Mouse (Mus musculus): ENCODE measurements around the gene Selenop. TPM values are rescaled to one million over a fixed set of nuclear protein-coding genes. Genes with fewer than 3 reads are reported as not detected.

Gene Selenop
- total and polyA plus RNA-seq, 3 experiments: 3.3 to 16.5 (median 7.3) TPM

- TF ChIP-seq ZKSCAN1 (IDR thresholded peaks at IDR 0.05; ENCODE audit: borderline replicate concordance, low read depth, low read length): no peak
- TF ChIP-seq ZMIZ1 (IDR thresholded peaks at IDR 0.05; ENCODE audit: low read depth, low read length): no peak
- TF ChIP-seq MYC (IDR thresholded peaks at IDR 0.05; ENCODE audit: low read depth, low read length): no peak
- TF ChIP-seq CHD1 (IDR thresholded peaks at IDR 0.05; ENCODE audit: low read depth, low read length): no peak
- no peak for TF ChIP-seq USF1 (IDR thresholded peaks at IDR 0.05; ENCODE audit: low read depth, low read length)
- Histone ChIP-seq H3K4me3 (replicated peaks in 1 of 3; ENCODE audit: low read depth in 2 of 3, low read length in 2 of 3, poor library complexity in 1 of 3) (no peak overlapping the region), H3K79me2 (replicated peaks; ENCODE audit: control insufficient read depth, extremely low read depth, insufficient read depth, poor library complexity, severe bottlenecking) (no peaks in the 10 kb centered on the region), H3K36me3 (replicated peaks in 1 of 2; ENCODE audit: control insufficient read depth in 1 of 2, insufficient read depth in 1 of 2, low read length in 1 of 2) (no peaks in the 10 kb centered on the region), H3K4me2 (ENCODE audit: insufficient read depth, low read depth, poor library complexity, severe bottlenecking) (no peak overlapping the region), H3K27ac (ENCODE audit: insufficient read depth, low read depth) (no peak overlapping the region), H3K9ac (ENCODE audit: insufficient read depth, low read depth) (no peak overlapping the region), H3K4me1 (ENCODE audit: control insufficient read depth in 1 of 2, insufficient read depth in 2 of 2) (no peaks in the 10 kb centered on the region), H3K27me3 (replicated peaks) (no peaks in the 10 kb centered on the region), H3K9me3 (replicated peaks; ENCODE audit: low read length) (no peaks in the 10 kb centered on the region)
- dilution Hi-C loops (cut with MboI; ENCODE audit: extremely low pct_ligation_motif_present, extremely low pct_unique_long_range_greater_than_20kb, low sequenced_read_pairs) (no loop called here), in situ Hi-C loops (cut with MboI; ENCODE audit: low pct_ligation_motif_present, low pct_unique_long_range_greater_than_20kb, low sequenced_read_pairs) (no loop called here)
- DNase-seq (ENCODE audit: extremely low read depth): no peak
Measured at GRCm38 (mm10) chr15:3226573-3226972, 41.8 kb upstream of the Selenop start.

GRCm38 (mm10) chr15:3228185-3228584, 40.2 kb upstream of the Selenop start:
- H3K4me2 ChIP-seq (ENCODE audit: insufficient read depth, low read depth, poor library complexity, severe bottlenecking): no peak overlapping the region

GRCm38 (mm10) chr15:3228990-3229389, 39.4 kb upstream of the Selenop start:
- no peak for DNase-seq (ENCODE audit: extremely low read depth)
- no peak overlapping the region for H3K9ac ChIP-seq (ENCODE audit: insufficient read depth, low read depth)
- TF ChIP-seq RCOR1 (conservative IDR thresholded peaks at IDR 0.05; ENCODE audit: low read depth, low read length) (no peak), USF1 (IDR thresholded peaks at IDR 0.05; ENCODE audit: low read depth, low read length) (no peak), E2F4 (IDR thresholded peaks at IDR 0.05; ENCODE audit: insufficient replicate concordance, low read depth, low read length) (no peak), ELF1 (IDR thresholded peaks at IDR 0.05; ENCODE audit: low read depth, low read length) (no peak), HCFC1 (IDR thresholded peaks at IDR 0.05; ENCODE audit: low read depth, low read length) (no peak), MXI1 (IDR thresholded peaks at IDR 0.05; ENCODE audit: low read depth, low read length) (no peak), USF2 (conservative IDR thresholded peaks at IDR 0.05; ENCODE audit: low read depth, low read length) (no peak), PAX5 (IDR thresholded peaks at IDR 0.05; ENCODE audit: low read length) (no peak)
- no peaks in the 10 kb centered on the region for H3K36me3 ChIP-seq (replicated peaks in 1 of 2; ENCODE audit: control insufficient read depth in 1 of 2, insufficient read depth in 1 of 2, low read length in 1 of 2)
- H3K79me2 ChIP-seq (replicated peaks; ENCODE audit: control insufficient read depth, extremely low read depth, insufficient read depth, poor library complexity, severe bottlenecking): no peaks in the 10 kb centered on the region
- H3K4me1 ChIP-seq (ENCODE audit: control insufficient read depth in 1 of 2, insufficient read depth in 2 of 2): peaks cover 0 to 10% of the 10 kb centered on the region in 2 experiments; a peak in 2 of 4 replicates
- no peaks in the 10 kb centered on the region for H3K27me3 ChIP-seq (replicated peaks)
- H3K9me3 ChIP-seq (replicated peaks; ENCODE audit: low read length): no peaks in the 10 kb centered on the region
- in situ Hi-C loops (cut with MboI; ENCODE audit: low pct_ligation_motif_present, low pct_unique_long_range_greater_than_20kb, low sequenced_read_pairs) (no loop called here), dilution Hi-C loops (cut with MboI; ENCODE audit: extremely low pct_ligation_motif_present, extremely low pct_unique_long_range_greater_than_20kb, low sequenced_read_pairs) (no loop called here)
- H3K4me2 ChIP-seq (ENCODE audit: insufficient read depth, low read depth, poor library complexity, severe bottlenecking): no peak overlapping the region
- no peak overlapping the region for H3K27ac ChIP-seq (ENCODE audit: insufficient read depth, low read depth)
- H3K4me3 ChIP-seq (replicated peaks in 1 of 3; ENCODE audit: low read depth in 2 of 3, low read length in 2 of 3, poor library complexity in 1 of 3): no peak overlapping the region

More at GRCm38 (mm10) chr15:3228185-3228584, 40.2 kb upstream of the Selenop start:
- peaks cover 0 to 2% of the 10 kb centered on the region in 2 experiments; a peak in 2 of 4 replicates for H3K4me1 ChIP-seq (ENCODE audit: control insufficient read depth in 1 of 2, insufficient read depth in 2 of 2)
- H3K4me3 ChIP-seq (replicated peaks in 1 of 3; ENCODE audit: low read depth in 2 of 3, low read length in 2 of 3, poor library complexity in 1 of 3): no peak overlapping the region
- H3K27ac ChIP-seq (ENCODE audit: insufficient read depth, low read depth): no peak overlapping the region
- no peaks in the 10 kb centered on the region for H3K27me3 ChIP-seq (replicated peaks)
- no peaks in the 10 kb centered on the region for H3K79me2 ChIP-seq (replicated peaks; ENCODE audit: control insufficient read depth, extremely low read depth, insufficient read depth, poor library complexity, severe bottlenecking)
- TF ChIP-seq ETS1 (conservative IDR thresholded peaks at IDR 0.05; ENCODE audit: low read depth, low read length) (no peak), SIN3A (IDR thresholded peaks at IDR 0.05; ENCODE audit: low read length) (no peak), CHD1 (IDR thresholded peaks at IDR 0.05; ENCODE audit: low read depth, low read length) (no peak), TCF12 (IDR thresholded peaks at IDR 0.05; ENCODE audit: low read depth, low read length) (no peak), RAD21 (IDR thresholded peaks at IDR 0.05; ENCODE audit: low read depth, low read length) (no peak), USF2 (conservative IDR thresholded peaks at IDR 0.05; ENCODE audit: low read depth, low read length) (no peak), MYC (IDR thresholded peaks at IDR 0.05; ENCODE audit: low read depth, low read length) (no peak)
- dilution Hi-C loops (cut with MboI; ENCODE audit: extremely low pct_ligation_motif_present, extremely low pct_unique_long_range_greater_than_20kb, low sequenced_read_pairs): no loop called here
- H3K9me3 ChIP-seq (replicated peaks; ENCODE audit: low read length): no peaks in the 10 kb centered on the region
- no peak overlapping the region for H3K9ac ChIP-seq (ENCODE audit: insufficient read depth, low read depth)
- DNase-seq (ENCODE audit: extremely low read depth): no peak
- in situ Hi-C loops (cut with MboI; ENCODE audit: low pct_ligation_motif_present, low pct_unique_long_range_greater_than_20kb, low sequenced_read_pairs): no loop called here
- H3K36me3 ChIP-seq (replicated peaks in 1 of 2; ENCODE audit: control insufficient read depth in 1 of 2, insufficient read depth in 1 of 2, low read length in 1 of 2): no peaks in the 10 kb centered on the region

All from CH12.LX (cell line).